Mouse (Mus musculus) kidney, adult 18-20 months (tissue): ENCODE measurements around the gene Gm49345.
"Not testable (repeated sequence)": the region's sequence is repeated elsewhere in the genome, so short reads cannot be mapped to it uniquely, and the experiment has no call there.

Experiments
- DNase-seq: peaks from one replicate; pipeline ENCODE4 v3.0.0; 2021

The Gm49345 gene

DNA sequence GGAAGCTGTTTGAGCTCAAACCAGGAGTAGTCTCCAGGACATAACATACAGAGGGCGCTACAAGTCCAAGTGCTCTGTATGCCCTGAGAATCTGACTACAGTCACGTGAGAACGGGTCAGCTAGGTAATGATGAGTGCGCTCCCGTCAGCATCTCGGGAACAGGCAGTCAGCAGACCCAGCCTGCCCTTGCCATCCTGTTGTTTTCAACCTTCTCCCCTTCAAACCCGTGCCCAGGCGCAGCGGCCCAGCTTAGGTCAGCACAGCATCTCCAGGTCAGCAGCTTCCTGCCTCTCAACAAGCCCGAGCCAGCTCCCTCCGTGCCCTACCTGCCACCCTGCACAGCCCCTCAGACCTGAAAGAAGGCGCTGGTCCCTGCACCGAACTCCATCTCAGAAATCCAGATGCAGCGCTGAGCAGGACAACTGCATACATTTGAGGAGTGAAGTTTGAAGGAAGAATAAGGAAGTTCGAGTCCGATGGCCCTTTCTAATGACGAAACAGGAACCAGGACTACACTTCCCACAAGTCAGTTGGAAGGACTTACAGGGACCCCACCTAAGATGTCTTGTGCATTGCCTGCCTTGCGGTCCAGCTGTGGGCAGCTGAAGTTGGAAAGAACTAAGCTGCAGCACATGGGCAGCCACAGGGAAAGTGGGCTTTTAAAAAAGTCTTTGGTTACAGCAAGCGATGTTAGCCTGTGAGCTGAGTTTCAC is at the start of gene Gm49345, which contains the start of gene Zfp729a:
Gm49345 (minus strand) TSS at position 476 of the 714 bp plus-strand sequence.
Zfp729a (minus strand) TSS at position 498 of the 714 bp plus-strand sequence.
- DNase-seq, result peak; percentile 89

DNA sequence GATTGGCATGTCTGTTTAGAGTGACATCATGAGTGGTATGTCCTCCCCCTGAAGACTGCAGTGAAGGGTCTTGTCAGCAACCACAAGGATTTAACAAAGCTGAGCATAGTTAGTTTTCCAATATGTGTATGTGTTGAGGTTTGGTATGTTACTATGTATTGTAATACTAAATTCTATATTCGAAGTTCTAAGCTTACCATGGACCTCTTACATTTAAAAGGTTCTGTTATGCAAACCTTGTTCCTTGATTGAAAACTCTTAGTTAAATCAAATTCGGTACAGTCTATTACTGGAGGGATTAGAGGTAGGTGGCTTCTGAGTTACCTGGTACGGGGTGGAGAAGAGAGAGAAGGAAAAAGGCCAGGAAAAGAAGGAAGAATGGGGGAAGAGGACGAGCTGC is 49.4 kb upstream of the Gm49345 start, which contains the start of gene Zfp738:
Zfp738 (minus strand) TSS at position 101 of the 400 bp plus-strand sequence.
- no peak for DNase-seq

DNA sequence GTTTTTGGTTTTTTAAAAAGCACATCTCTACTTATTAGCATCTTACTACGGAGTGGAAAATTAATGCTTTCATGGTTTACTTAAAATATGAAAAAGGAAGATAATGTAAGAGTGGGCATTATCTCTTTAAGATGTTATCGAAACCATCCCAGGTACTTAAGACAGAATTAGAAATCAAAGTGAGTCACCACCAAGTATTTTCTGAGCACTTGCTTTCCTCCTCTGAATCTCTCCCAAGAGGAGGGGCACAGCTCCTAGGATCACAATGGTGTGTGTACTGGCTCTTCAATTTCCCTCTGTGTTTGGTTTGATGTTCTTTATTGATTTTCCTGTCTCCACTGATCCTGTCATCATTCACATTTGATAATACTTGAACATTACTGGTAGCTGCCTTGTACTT is 46.3 kb upstream of the Gm49345 start:
- DNase-seq, result not testable (repeated sequence)

DNA sequence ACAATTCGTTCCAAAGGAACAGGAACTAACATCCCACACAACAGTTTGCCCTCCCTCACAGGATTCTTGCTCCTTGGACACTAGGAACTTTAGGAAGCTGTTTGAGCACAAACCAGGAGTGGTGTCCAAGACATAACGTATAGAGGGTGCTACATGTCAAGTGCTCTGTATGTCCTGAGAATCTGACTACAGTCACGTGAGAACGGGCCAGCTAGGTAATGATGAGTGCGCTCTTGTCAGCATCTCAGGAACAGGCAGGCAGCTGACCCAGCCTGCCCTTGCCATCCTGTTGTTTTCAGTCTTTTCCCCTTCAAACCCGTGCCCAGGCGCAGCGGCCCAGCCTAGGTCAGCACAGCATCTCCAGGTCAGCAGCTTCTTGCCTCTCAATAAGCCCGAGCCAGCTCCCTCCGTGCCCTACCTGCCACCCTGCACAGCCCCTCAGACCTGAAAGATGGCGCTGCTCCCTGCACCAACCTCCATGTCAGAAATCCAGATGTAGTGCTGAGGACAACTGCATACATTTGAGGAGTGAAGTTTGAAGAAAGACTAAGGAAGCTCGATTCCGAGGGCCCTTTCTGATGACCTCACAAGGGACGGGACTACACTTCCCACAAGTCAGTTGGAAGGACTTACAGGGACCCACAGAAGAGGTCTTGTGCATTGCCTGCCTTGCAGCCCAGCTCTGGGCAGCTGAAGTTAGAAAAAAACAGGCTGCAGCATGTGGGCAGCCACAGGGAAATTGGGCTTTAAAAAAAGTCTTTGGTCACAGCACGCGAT is 45.6 kb upstream of the Gm49345 start:
- DNase-seq, result peak; percentile 90

DNA sequence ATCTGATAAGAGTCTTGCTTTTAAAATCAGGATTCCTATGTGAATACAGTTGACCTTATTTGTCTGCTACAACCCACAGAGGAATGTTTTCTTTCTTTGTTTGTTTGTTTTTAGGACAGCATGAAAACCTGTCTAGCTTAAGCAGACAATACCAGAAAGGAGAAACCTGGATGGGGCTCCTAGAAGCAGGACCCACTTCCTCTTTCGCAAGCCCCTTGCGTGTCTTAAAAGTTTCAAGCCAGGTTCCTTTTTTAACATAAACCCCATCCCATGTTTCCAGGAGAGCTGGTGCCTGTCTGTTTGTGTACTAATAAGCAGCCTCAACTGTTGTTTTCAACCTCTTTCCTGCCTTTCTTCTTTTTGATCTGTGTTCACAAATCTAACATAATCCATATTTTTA is 37.3 kb upstream of the Gm49345 start:
- DNase-seq, result no peak

DNA sequence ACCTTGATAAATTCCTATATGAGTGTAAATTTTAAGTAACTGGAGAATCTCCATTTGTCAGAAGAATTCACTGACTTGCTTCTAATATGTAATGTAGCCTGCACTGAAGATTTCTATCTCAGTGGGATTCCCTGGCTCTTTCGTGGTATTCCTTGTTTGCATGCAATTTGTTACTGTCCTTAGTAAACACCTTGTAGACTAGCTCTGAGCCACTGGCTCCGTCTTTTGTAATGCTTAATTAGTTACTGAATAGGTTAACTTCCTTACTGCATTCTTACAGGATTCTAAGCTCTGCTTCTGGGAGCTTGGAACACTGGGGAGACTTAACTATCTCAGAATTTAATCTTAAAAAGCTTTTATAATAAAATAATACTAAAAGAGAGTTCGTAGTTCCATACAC is 14.9 kb upstream of the Gm49345 start:
- no peak for DNase-seq

DNA sequence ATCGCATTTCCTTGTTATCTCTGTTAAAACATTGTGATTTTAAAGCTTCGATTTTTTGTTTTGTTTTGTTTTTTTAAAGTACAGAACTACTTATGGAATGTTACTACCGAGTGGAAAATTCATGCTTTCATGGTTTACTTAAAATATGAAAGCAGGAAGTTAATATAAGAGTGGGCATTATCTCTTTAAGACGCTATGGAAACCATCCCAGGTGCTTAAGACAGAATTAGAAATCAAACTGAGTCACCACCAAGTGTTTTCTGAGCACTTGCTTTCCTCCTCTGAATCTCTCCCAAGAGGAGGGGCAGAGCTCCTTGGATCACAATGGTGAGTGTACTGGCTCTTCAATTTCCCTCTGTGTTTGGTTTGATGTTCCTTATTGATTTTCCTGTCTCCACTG is 27.5 kb downstream of the Gm49345 start:
- no peak for DNase-seq

DNA sequence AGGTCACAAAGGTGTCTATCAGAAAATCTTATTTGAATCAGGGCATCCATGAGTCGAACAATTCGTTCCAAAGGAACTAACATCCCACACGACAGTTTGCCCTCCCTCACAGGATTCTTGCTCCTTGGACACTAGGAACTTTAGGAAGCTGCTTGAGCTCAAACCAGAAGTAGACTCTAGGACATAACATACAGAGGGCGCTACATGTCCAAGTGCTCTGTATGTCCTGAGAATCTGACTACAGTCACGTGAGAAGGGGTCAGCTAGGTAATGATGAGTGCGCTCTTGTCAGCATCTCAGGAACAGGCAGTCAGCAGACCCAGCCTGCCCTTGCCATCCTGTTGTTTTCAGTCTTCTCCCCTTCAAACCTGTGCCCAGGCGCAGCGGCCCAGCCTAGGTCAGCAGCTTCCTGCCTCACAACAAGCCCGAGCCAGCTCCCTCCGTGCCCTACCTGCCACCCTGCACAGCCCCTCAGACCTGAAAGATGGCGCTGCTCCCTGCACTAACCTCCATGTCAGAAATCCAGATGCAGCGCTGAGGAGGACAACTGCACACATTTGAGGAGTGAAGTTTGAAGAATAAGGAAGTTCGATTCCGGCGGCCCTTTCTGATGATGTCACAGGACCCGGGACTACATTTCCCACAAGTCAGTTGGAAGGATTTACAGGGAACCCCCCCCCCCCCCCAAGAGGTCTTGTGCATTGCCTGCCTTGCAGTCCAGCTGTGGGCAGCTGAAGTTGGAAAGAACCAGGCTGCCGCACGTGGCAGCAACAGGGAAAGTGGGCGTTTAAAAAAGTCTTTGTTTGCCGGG is 28.3 kb downstream of the Gm49345 start, which contains the start of gene Zfp729b:
Zfp729b (minus strand) TSS at position 642 of the 811 bp plus-strand sequence.
- DNase-seq, result peak; percentile 96

DNA sequence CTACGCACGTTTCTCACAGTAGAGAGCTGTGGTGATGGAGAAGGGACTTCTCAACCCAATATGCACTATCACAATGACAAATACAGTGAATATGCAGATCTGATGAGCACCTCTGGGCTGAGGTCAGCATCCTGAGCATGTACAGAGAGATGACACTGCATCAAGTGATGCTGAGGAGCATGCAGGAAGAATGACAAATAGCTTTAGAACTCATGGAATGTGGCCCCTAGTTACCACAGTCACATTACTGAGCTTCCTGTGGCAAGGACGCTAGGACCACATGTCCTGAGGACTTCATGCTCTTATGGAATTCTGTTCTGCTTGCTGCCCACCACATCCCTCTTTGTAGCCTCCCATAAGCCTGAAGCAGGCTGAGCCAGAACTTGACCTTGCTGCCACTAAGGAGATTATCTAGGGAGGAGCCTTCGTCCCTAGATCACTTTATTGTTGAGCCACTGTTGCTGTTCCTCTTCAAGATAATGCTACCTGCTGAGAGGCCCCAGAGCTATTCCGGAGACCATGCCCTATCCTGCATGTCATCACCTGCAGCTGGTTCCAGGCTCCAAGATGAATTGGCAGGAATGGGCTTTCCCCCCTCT is 64.9 kb downstream of the Gm49345 start:
- DNase-seq, result no peak

DNA sequence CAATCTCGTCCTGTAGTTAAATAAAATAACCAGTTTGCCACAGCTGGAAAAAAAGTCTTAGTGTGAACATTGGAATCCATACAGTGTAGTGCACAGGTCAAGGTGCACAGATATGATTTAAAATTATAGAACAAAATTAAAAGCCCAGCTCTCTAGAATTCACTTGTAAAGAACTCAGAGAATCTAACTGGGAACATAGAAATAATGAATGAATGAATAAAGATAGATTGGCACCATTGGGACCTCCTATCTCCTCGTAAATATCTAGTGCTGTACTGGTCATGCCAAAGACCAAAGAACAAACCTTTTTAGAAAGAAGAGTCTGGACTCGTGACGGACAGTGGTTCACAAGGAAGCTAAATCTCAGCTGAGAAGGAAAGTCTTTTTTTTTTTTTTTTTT is 83.8 kb downstream of the Gm49345 start, which contains the start of gene Zfp748:
Zfp748 (minus strand) TSS at position 101 of the 400 bp plus-strand sequence.
- no peak for DNase-seq

DNA sequence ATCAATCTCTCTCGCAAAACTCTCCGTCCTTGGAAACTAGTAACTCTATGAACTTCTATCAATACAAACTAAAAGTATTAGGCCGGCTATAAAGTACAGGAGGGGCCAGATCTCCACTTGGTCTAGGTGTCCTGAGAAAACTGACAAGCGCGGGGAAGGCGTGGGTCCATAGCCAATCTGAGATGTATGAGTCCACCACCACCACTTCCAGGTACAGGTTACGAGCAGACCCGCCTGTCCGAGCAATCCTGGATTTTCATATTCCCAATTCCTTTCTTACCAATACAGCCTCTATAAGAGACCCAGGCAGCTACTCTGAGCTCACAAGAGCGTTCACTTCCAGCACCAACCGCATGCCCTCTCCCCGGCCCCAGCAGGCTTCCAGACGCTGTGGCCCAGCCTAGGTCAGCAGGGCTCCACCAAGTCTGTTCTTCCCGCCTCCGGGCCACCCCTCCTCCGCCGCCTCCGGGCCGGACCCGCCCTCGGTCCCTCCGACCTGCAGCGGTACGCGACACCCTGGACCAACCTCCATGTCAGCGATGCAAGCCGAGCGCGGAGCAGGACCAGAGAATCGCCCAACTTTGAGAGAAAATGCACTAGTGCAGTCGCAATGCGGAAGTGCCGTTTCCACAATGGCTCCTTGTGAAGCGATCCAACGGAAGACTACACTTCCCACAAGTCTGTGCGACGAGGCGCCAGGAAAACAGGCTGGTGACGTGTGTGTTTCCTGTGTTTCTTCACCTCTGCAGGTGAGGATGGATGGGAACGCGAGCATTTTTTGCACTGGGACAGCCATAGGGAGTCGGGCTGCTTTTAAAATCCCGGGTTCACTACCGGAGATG is 84.8 kb downstream of the Gm49345 start:
- peak; percentile 92 for DNase-seq

DNA sequence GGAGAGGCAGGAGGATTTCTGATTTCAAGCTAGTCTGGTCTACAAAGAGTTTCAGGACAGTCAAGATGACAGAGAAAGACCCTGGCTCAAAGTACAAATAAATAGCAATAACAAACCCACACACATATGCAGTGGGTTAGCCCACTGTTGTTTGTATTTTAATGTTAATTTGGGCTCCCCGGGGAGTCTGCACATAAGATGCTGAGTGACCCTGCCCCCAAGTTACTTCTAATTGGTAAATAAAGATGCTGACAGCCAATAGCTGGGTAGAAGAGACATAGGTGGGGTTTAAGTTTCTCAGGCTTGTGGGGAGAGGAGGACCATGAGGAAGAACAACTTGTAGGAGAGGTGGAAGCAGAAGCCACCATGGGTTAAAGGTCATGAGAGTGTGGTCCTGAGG is 91.6 kb downstream of the Gm49345 start:
- no peak for DNase-seq
